Mouse (Mus musculus): ENCODE results near the gene Tacc2.

- TF ChIP-seq CTCF (IDR thresholded peaks at IDR 0.05; ENCODE audit: low read depth) (no peak), EP300 (optimal IDR thresholded peaks at IDR 0.05) (no peak)
These were observed 208.8 kb downstream of the Tacc2 start for GRCm38 (mm10) chr7:130785923-130786575.

Measured in stomach, postnatal 0 days (tissue).